Mouse (Mus musculus) thymus, postnatal 36 days (tissue): ENCODE results near the gene Phf23.
A peak's percentile ranks its signal among the peaks of the same experiment; 100 is the strongest.
"Not testable (repeated sequence)": the region's sequence is repeated elsewhere in the genome, so short reads cannot be mapped to it uniquely, and the experiment has no call there.

Experiments
- DNase-seq, 2 experiments: peaks; one replicate each; pipeline ENCODE4 v3.0.0; 2022; ENCODE audit warnings: mixed read lengths in 2 of 2

Phf23 gene

GRCm38 (mm10) chr11:69995391-69995960 lies at the start of gene Phf23:
Gene Phf23 (plus strand): TSS chr11:69995777.
- peak; percentile 95 to 99 for DNase-seq

DNA sequence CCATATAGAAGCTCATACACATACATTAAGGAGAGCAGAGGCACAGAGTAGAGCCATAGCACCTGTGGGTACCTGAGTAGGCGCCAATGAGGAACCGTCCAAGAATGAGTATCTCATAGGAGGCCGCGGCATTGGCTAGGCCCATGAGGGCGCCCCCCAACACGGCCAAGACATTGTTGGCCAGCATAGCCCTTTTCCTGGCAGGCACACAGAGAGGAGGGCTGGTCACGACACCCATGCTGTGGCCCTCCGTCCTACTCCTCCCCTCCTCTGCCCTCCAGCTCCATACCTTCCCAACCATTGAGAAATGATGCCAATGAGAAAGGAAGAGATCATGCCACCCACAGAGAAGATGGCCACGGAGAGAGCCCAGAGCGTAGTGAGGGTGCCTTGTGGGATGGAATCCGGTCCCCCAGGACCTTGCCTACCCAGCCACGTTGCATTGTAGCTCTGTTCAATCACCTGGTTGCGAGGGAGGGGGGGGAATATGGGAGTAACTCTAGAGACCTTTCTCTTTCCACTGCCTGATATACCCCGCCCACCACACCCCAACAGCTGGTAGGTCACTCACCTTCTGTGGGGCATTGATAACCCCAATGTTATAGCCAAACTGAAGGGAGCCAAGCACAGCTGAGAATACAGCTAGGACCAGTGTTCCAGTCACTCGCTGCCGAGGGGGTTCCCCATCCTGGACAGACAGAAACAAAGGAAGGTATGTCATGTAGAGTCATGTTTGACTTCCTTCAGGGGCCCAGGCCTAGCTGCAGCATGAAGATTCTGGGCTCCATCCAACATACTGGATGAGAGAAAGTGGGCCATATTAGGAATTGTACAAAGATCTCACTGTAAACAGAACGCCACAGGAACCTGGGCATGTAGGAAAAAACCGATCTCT lies 49.3 kb upstream of the Phf23 start:
- DNase-seq = no peak

- DNase-seq = no peak
Observed at GRCm38 (mm10) chr11:69947337-69948065, 48.1 kb upstream of the Phf23 start.

DNA sequence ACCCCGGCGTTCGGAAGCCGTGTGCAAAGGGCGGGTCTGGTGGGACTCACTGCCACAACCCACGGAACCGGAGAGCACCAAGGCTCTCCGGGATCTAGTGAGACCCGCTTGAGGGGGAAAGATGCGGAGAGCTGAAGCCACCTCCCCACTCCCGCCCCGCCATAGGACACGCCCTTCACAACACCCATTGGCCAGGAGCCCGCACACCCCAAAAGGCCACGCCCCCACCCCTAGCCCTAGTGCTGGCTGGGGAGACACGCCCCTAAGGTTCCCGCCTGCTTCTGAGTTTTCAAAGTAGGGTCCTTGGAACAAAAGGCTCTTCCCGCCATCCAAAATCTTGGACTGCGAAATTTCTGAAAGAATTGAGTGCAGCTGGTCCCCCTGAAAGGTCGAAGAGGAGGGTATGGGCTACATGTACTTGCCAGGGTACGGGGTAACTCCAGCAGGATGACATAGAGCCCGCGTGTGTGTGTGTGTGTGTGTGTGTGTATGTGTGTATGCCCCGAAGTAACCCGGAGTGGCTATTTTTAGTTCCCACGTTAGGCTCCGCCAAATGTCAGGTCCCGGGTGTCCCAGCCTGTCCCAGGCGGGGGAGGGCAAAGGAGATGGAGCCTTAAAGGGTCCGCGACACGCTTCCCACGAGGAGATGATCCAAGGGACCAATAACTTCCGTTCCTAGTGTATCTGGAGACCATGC lies 47.4 kb upstream of the Phf23 start, which contains the start of gene Slc2a4:
Slc2a4 (minus strand) TSS at position 123 of the 697 bp plus-strand sequence.
- peak; percentile 92 to 95 for DNase-seq

DNA sequence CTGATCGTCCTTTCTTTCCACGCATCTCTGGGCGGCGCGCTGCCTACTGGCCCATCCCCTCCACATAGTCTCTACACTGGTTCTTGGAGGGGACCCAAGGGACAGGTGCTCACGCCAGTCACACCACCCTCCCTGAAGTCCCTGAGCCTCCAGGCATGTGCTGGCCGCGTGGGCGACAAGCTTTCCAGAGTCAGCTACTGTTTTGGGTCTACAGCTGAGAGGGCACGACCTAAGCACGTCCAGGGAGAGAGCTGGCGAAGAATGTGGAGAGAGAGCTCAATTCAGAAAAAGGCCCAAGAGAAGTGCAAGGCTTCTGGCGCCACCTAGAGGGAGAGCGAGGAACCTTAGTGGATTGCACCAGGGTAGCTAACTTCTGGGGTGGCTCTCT lies 46.8 kb upstream of the Phf23 start:
- peak; percentile 80 to 84 for DNase-seq

GRCm38 (mm10) chr11:69950807-69951459 lies 44.6 kb upstream of the Phf23 start:
- peak in 1 of 2 experiments; percentile 42 for DNase-seq

GRCm38 (mm10) chr11:69952274-69952673 lies 43.3 kb upstream of the Phf23 start:
- no peak for DNase-seq

GRCm38 (mm10) chr11:69953267-69953915 lies 42.2 kb upstream of the Phf23 start:
- no peak for DNase-seq

DNA sequence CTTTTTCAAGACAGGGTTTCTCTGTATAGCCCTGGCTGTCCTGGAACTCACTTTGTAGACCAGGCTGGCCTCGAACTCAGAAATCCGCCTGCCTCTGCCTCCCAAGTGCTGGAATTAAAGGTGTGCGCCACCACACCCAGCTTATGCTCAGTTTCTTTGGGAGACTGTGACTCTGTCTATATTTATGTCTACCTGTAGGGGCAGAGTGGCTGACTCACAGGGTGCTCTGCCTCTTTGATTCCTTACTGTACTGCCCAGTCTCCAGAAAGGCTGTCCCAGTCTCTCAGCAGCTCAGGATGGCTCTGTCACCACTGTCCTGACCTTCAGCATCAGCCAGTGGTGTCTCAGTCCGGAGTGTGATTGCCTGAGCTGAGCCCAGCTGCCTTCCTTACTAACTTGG lies 40.0 kb upstream of the Phf23 start:
- not testable (repeated sequence) for DNase-seq

- DNase-seq = peak in 1 of 2 experiments; percentile 21
Observed at GRCm38 (mm10) chr11:69956218-69956617, 39.4 kb upstream of the Phf23 start.

DNA sequence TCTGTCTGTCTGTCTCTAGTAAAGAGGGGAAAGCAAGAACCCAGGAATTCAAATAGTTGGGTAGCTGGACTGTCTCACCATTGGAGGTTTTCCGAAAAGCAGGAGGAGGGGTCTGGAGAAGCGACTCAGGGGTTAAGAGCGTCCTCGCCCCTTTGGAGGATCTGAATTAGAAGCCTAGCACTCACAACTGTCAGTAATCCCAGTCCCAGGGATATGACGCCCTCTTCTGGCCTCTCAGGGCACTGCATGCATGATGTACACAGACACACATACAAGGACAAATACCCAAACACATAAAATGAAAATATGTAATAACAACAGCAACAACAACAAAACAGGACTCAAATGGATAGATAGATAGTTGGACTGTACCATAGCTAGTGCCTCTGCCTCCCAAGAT lies 35.0 kb upstream of the Phf23 start:
- DNase-seq = no peak

- DNase-seq = no peak
Observed at GRCm38 (mm10) chr11:69961841-69962240, 33.7 kb upstream of the Phf23 start.

DNA sequence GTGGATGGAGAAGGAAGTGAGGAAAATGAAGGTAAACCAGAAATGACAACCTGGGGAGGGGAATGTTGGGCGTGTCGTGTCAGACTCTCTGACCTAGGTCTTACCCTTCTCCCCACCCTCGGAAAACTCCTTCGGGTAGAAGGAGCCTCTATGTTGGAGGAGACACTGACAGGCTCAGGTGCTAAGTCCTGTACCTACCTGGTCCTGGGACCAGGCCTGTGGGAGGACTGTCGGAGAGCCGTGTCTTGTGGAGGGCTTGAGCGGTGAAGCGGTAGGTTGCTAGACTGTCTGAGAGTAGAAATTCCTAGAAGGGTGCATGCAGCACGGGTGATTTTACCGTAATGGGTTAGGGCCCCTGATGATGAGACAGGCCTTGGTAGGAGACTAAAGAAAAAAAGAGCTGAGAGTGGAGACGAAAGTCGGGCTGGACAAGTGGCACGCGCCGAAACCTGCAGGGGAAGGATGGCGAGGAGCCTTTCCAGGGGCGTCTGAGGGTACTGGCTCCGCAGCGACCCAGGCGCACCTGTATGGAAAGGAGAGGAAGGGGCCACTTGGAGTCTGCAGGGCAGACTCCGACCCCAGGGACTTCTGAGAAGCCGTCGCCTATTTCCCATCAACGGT lies 30.8 kb upstream of the Phf23 start, which contains the start of gene Cldn7:
Cldn7 (plus strand) TSS at position 130 of the 621 bp plus-strand sequence.
- no peak for DNase-seq

DNA sequence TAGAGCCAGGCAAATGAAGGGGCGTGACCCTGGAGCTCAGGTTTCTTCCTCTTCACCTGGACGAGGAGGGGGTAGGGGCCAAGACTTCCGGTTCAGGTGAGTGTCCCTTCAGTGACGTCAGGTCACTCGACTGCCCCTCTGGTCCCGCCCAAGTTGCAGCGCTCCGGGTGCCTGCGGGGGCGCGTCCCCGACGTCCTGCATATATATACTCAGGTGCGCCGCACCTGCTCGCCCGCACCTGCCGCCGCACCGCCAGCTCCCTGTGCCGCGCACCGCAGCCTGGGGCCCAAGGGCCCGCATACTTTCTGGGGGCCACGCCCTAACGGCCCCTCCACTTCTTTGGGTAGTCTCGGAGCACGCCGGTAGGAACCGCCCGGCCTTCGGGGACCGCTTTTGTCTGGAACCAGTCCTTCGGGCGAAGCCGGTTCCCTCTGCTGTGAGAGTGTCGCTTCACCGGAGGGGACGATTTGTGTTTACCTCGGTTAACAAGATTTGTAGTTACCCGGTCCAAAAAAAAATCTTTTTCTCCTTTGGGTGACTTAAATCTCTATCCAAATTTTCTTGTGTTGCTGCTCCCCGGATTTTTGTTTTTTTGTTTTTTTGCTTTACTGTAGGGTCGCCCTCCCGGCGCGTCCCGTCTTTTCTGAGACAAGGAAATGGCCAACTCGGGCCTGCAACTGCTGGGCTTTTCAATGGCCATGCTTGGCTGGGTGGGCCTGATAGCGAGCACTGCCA lies 30.1 kb upstream of the Phf23 start:
- no peak for DNase-seq

DNA sequence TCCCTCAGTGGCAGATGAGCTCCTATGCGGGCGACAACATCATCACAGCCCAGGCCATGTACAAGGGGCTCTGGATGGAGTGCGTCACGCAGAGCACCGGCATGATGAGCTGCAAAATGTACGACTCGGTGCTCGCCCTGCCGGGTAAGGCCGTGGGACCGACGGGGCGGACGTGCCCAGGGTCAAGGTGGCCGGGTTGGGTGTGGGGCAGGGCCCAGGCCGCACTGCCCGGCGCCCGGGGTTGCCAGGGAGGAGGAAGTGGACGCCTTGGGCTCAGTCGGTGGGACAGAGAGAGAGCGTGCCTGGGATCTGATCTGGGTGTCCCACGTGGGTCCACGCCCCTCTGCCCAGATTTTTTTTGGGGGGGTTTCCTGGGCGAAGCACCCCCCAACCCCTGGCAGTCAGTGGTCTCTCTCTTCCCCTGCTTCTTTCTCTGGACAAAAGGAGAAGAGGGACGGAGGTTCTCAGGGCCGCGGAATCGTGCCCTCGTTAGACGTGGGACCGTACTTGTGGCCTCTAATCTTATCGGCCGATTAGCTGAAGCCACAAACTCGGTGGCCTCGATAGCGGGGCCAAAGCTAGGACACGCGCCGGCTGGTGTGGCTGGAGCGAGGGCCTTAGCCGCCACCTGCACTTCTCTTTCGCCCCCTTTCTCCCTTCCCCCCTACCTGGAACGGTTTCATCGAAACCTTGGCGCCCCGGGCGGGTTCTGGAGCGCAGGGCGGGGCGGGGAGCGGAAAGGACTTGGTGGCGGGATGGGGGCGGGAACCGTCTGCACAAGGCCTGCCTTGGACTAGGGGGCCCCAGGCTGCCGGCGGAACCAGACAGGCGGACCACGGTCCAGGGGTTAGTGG lies 29.3 kb upstream of the Phf23 start:
- DNase-seq = no peak

DNA sequence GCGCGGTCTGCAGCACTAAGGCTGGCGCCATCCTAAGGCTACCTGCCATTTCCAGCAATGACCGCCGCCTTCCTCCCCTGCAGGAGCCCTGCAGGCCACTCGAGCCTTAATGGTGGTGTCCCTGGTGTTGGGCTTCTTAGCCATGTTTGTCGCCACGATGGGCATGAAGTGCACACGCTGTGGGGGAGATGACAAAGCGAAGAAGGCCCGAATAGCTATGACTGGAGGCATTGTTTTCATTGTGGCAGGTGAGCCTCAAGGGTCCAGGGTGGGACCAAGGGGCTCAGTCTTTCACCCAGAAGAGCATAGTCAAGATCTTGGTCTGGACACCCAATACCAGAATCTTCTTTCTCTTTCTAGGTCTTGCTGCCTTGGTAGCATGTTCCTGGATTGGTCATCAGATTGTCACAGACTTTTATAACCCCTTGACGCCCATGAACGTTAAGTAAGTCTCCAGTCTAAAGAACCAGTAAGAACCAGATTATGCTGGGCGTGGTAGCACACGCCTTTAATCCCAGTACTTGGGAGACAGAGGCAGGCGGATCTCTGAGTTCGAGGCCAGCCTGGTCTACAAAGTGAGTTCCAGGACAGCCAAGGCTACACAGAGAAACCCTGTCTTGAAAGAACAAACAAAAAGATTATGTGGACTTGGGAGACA lies 28.6 kb upstream of the Phf23 start:
- DNase-seq = no peak

GRCm38 (mm10) chr11:69968793-69969192 lies 26.8 kb upstream of the Phf23 start:
- DNase-seq = no peak

DNA sequence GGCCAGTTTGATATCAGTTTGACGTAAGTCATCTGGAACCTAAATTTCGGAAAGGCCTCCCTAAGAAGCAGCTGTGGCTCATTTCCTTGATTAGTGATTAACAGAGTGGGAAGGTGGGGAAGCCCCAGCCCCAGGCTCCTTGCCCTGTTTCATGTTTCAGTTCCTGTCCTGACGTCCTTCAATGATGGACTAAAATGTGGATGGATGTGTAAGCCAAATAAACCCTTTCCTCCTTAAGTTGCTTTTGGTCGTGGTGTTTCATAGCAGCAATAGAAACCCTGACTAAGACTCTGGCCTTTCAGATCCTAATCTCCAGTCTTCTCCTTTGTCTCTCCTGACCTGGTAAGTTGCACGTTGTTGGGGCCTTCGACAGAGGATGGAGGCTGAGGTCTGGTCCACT lies 25.4 kb upstream of the Phf23 start:
- no peak for DNase-seq

GRCm38 (mm10) chr11:69970775-69971174 lies 24.8 kb upstream of the Phf23 start:
- no peak for DNase-seq
